Mouse (Mus musculus): ENCODE data around the gene Gm8773.

Gene Gm8773

GRCm38 (mm10) chr5:5573749-5574317, at the start of gene Gm8773:
TSS of gene Gm8773 (plus strand) at chr5:5573799.
- no peak for DNase-seq (ENCODE audit: low spot score)

GRCm38 (mm10) chr5:5533656-5534420, 39.8 kb upstream of the Gm8773 start:
- no peak for DNase-seq (ENCODE audit: low spot score)

GRCm38 (mm10) chr5:5536131-5536530, 37.5 kb upstream of the Gm8773 start:
- no peak for DNase-seq (ENCODE audit: low spot score)

GRCm38 (mm10) chr5:5539771-5540170, 33.8 kb upstream of the Gm8773 start:
- no peak for DNase-seq (ENCODE audit: low spot score)

GRCm38 (mm10) chr5:5540385-5540784, 33.2 kb upstream of the Gm8773 start:
- DNase-seq (ENCODE audit: low spot score) = no peak

- DNase-seq (ENCODE audit: low spot score) = no peak
Observed at GRCm38 (mm10) chr5:5551110-5551509, 22.5 kb upstream of the Gm8773 start.

GRCm38 (mm10) chr5:5559079-5559740, 14.4 kb upstream of the Gm8773 start, which contains the start of gene Gtpbp10:
TSS of gene Gtpbp10 (minus strand) at chr5:5559538.
- DNase-seq (ENCODE audit: low spot score) = peak; percentile 80

- no peak for DNase-seq (ENCODE audit: low spot score)
Observed at GRCm38 (mm10) chr5:5559798-5560197, 13.8 kb upstream of the Gm8773 start.

- DNase-seq (ENCODE audit: low spot score) = no peak
Observed at GRCm38 (mm10) chr5:5561041-5561706, 12.4 kb upstream of the Gm8773 start.

GRCm38 (mm10) chr5:5562435-5562834, 11.2 kb upstream of the Gm8773 start:
- DNase-seq (ENCODE audit: low spot score) = no peak

GRCm38 (mm10) chr5:5587686-5588085, 14.1 kb downstream of the Gm8773 start:
- DNase-seq (ENCODE audit: low spot score) = no peak

GRCm38 (mm10) chr5:5610540-5610939, 36.9 kb downstream of the Gm8773 start:
- no peak for DNase-seq (ENCODE audit: low spot score)

GRCm38 (mm10) chr5:5618329-5618728, 44.7 kb downstream of the Gm8773 start:
- no peak for DNase-seq (ENCODE audit: low spot score)

- DNase-seq (ENCODE audit: low spot score) = no peak
Observed at GRCm38 (mm10) chr5:5625491-5625890, 51.9 kb downstream of the Gm8773 start.

Measured in urinary bladder, postnatal 10 days (tissue).